Mouse (Mus musculus) megakaryocyte, embryonic 14.5 days (primary cell): ENCODE results near the gene Bri3. TPM values are rescaled to one million over a fixed set of nuclear protein-coding genes. Genes with fewer than 3 reads are reported as not detected.
"Not testable (repeated sequence)": the region's sequence is repeated elsewhere in the genome, so short reads cannot be mapped to it uniquely, and the experiment has no call there.

Experiments used
- H3K27me3 ChIP-seq: replicated peaks from 2 replicates; pipeline ENCODE3; 2012; ENCODE audit warnings: inconsistent platforms
- H3K36me3 ChIP-seq: replicated peaks from 2 replicates; pipeline ENCODE3; 2012; ENCODE audit warnings: low read length, inconsistent platforms, mixed read lengths
- H3K4me1 ChIP-seq: 2 replicates; pipeline ENCODE4 v1.6.1; 2012; ENCODE audit warnings: inconsistent platforms
- H3K4me3 ChIP-seq: replicated peaks from 2 replicates; pipeline ENCODE3; 2012; ENCODE audit warnings: moderate library complexity, mild to moderate bottlenecking, inconsistent platforms
- H3K9me3 ChIP-seq: 2 replicates; pipeline ENCODE4 v1.6.1; 2012; ENCODE audit warnings: inconsistent platforms
- FLI1 ChIP-seq: IDR thresholded peaks from 2 replicates; pipeline ENCODE4 v1.6.1; 2012; ENCODE audit warnings: low read length, inconsistent platforms, mixed read lengths
- GATA1 ChIP-seq: IDR thresholded peaks from 3 replicates; pipeline ENCODE4 v1.6.1; 2012; ENCODE audit warnings: mixed read lengths, low read length, inconsistent platforms, borderline replicate concordance
- polyA plus RNA-seq: library from polyadenylated mRNA; stranded (reverse); fragments of >175 nt; gene quantifications from 2 replicates; pipeline ENCODE4 v1.2.3, GENCODE M21; 2012; ENCODE audit warnings: low replicate concordance; ENCODE audit not compliant: insufficient read depth

The Bri3 gene
- polyA plus RNA-seq, 1 experiment: 100 TPM

GRCm38 (mm10) chr5:144313335-144313734 is 69.1 kb downstream of the Bri3 start:
- TF ChIP-seq FLI1 (no peak), GATA1 (no peak)
- H3K4me1 ChIP-seq: peaks cover 23% of the 10 kb centered on the region
- peaks cover 8% of the 10 kb centered on the region for H3K27me3 ChIP-seq
- no peaks in the 10 kb centered on the region for H3K9me3 ChIP-seq
- peak overlapping the region; percentile 4 for H3K4me3 ChIP-seq
- H3K36me3 ChIP-seq: no peaks in the 10 kb centered on the region

- Histone ChIP-seq H3K36me3 (no peaks in the 10 kb centered on the region), H3K4me1 (peaks cover 23% of the 10 kb centered on the region), H3K9me3 (no peaks in the 10 kb centered on the region), H3K4me3 (no peak overlapping the region), H3K27me3 (peaks cover 6% of the 10 kb centered on the region)
- TF ChIP-seq GATA1: no peak
- no peak for TF ChIP-seq FLI1
Observed at GRCm38 (mm10) chr5:144314731-144315494, 70.7 kb downstream of the Bri3 start.

GRCm38 (mm10) chr5:144316442-144316841 is 72.2 kb downstream of the Bri3 start:
- no peaks in the 10 kb centered on the region for H3K9me3 ChIP-seq

GRCm38 (mm10) chr5:144317426-144317825 is 73.2 kb downstream of the Bri3 start:
- Histone ChIP-seq H3K36me3 (no peaks in the 10 kb centered on the region), H3K9me3 (no peaks in the 10 kb centered on the region), H3K27me3 (peaks cover 6% of the 10 kb centered on the region), H3K4me1 (peaks cover 19% of the 10 kb centered on the region), H3K4me3 (no peak overlapping the region)
- TF ChIP-seq GATA1 (no peak), FLI1 (no peak)

More at GRCm38 (mm10) chr5:144316442-144316841, 72.2 kb downstream of the Bri3 start:
- Histone ChIP-seq H3K27me3 (peaks cover 6% of the 10 kb centered on the region), H3K4me1 (peaks cover 19% of the 10 kb centered on the region), H3K36me3 (no peaks in the 10 kb centered on the region), H3K4me3 (no peak overlapping the region)
- TF ChIP-seq FLI1: no peak
- TF ChIP-seq GATA1: no peak

- Histone ChIP-seq H3K27me3 (peaks cover 8% of the 10 kb centered on the region), H3K4me1 (peaks cover 13% of the 10 kb centered on the region), H3K36me3 (no peaks in the 10 kb centered on the region), H3K9me3 (no peaks in the 10 kb centered on the region), H3K4me3 (no peak overlapping the region)
- TF ChIP-seq GATA1 (no peak), FLI1 (no peak)
Observed at GRCm38 (mm10) chr5:144318286-144318685, 74.0 kb downstream of the Bri3 start.

- Histone ChIP-seq H3K27me3 (peaks cover 17% of the 10 kb centered on the region), H3K4me3 (no peak overlapping the region), H3K9me3 (no peaks in the 10 kb centered on the region), H3K4me1 (no peaks in the 10 kb centered on the region), H3K36me3 (no peaks in the 10 kb centered on the region)
- no peak for TF ChIP-seq GATA1
- TF ChIP-seq FLI1: no peak
Observed at GRCm38 (mm10) chr5:144321681-144322080, 77.4 kb downstream of the Bri3 start.

- no peaks in the 10 kb centered on the region for H3K9me3 ChIP-seq
- H3K4me1 ChIP-seq: no peaks in the 10 kb centered on the region
- H3K36me3 ChIP-seq: no peaks in the 10 kb centered on the region
- H3K4me3 ChIP-seq: no peak overlapping the region
- peaks cover 14% of the 10 kb centered on the region for H3K27me3 ChIP-seq
- TF ChIP-seq GATA1 (no peak), FLI1 (no peak)
Observed at GRCm38 (mm10) chr5:144322717-144323116, 78.5 kb downstream of the Bri3 start.

- TF ChIP-seq FLI1 (no peak), GATA1 (no peak)
- Histone ChIP-seq H3K4me1 (no peaks in the 10 kb centered on the region), H3K9me3 (no peaks in the 10 kb centered on the region), H3K27me3 (peaks cover 8% of the 10 kb centered on the region), H3K4me3 (no peak overlapping the region), H3K36me3 (no peaks in the 10 kb centered on the region)
Observed at GRCm38 (mm10) chr5:144334010-144334409, 89.8 kb downstream of the Bri3 start.

- H3K4me3 ChIP-seq, H3K27me3 ChIP-seq, H3K36me3 ChIP-seq, H3K4me1 ChIP-seq, H3K9me3 ChIP-seq: not testable (repeated sequence)
Observed at GRCm38 (mm10) chr5:144335357-144335756, 91.1 kb downstream of the Bri3 start.

GRCm38 (mm10) chr5:144338787-144339186 is 94.5 kb downstream of the Bri3 start:
- Histone ChIP-seq H3K4me3 (no peak overlapping the region), H3K9me3 (no peaks in the 10 kb centered on the region), H3K4me1 (no peaks in the 10 kb centered on the region), H3K27me3 (peaks cover 8% of the 10 kb centered on the region), H3K36me3 (no peaks in the 10 kb centered on the region)
- TF ChIP-seq FLI1: no peak

GRCm38 (mm10) chr5:144341085-144341484 is 96.8 kb downstream of the Bri3 start:
- Histone ChIP-seq H3K4me1 (no peaks in the 10 kb centered on the region), H3K4me3 (no peak overlapping the region), H3K9me3 (no peaks in the 10 kb centered on the region), H3K27me3 (peaks cover 8% of the 10 kb centered on the region), H3K36me3 (no peaks in the 10 kb centered on the region)
- TF ChIP-seq GATA1 (no peak), FLI1 (no peak)
